Mouse (Mus musculus) thymus, postnatal 4 days (tissue): ENCODE results near the gene Gm21969.

Experiments
- DNase-seq: peaks from one replicate; pipeline ENCODE4 v3.0.0; 2021

The Gm21969 gene

GRCm38 (mm10) chr4:139669847-139670246 is 66.9 kb downstream of the Gm21969 start:
- peak; percentile 75 for DNase-seq

- no peak for DNase-seq
Observed at GRCm38 (mm10) chr4:139675696-139676095, 72.7 kb downstream of the Gm21969 start.

- DNase-seq, result peak; percentile 15
Observed at GRCm38 (mm10) chr4:139683728-139684638, 81.0 kb downstream of the Gm21969 start.

GRCm38 (mm10) chr4:139684639-139685017 is 81.6 kb downstream of the Gm21969 start:
- DNase-seq, result peak; percentile 66

GRCm38 (mm10) chr4:139688058-139688457 is 85.1 kb downstream of the Gm21969 start:
- DNase-seq, result no peak

GRCm38 (mm10) chr4:139689627-139690269 is 86.8 kb downstream of the Gm21969 start:
- DNase-seq, result no peak

- no peak for DNase-seq
Observed at GRCm38 (mm10) chr4:139693315-139693714, 90.3 kb downstream of the Gm21969 start.

GRCm38 (mm10) chr4:139697755-139698154 is 94.8 kb downstream of the Gm21969 start:
- DNase-seq, result no peak

- no peak for DNase-seq
Observed at GRCm38 (mm10) chr4:139698602-139699001, 95.6 kb downstream of the Gm21969 start.

GRCm38 (mm10) chr4:139702914-139703313 is 99.9 kb downstream of the Gm21969 start:
- no peak for DNase-seq

GRCm38 (mm10) chr4:139703468-139703867 is 100.5 kb downstream of the Gm21969 start:
- DNase-seq, result peak; percentile 50

- no peak for DNase-seq
Observed at GRCm38 (mm10) chr4:139705986-139706385, 103.0 kb downstream of the Gm21969 start.

GRCm38 (mm10) chr4:139710467-139711334 is 107.7 kb downstream of the Gm21969 start:
- no peak for DNase-seq
